Mouse (Mus musculus): ENCODE measurements around the gene Themis. TPM values are rescaled to one million over a fixed set of nuclear protein-coding genes. Genes with fewer than 3 reads are reported as not detected.

Gene Themis
- 0.53 TPM for polyA plus RNA-seq (2014; fragmentation: Illumina TruSeq; extraction: RNeasy Lipid Tissue Mini Kit (QIAGEN cat#74804); ENCODE audit: low read depth, low replicate concordance)

DNA sequence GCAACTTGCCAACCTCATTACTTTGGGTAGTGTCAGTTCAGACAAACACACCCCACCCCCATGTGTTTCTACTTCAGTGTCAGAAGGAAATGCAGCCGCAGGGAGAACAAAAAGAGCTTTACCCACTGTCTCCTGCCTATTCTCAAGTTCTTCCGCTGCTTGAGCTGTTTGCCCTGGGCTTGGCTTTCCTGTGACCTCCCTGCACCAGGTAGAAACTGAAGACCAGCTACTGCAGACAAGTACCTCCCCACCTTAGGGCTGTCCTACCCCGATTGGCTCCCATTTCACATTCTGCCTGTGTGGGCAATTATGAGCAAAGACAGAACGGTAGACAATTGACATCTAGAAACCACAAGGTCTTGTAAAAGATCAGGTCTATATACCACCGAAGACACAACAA, at the start of gene Themis:
Gene Themis, plus strand, starts transcription at position 100 of the 400 bp plus-strand sequence.

